Mouse (Mus musculus) myocyte (in vitro differentiated cells): Measurements from ENCODE around the gene Clpsl2.

Experiments used
- POLR2A ChIP-seq: IDR thresholded peaks from one replicate; pipeline ENCODE4 v1.6.1; 2011; ENCODE audit warnings: low read depth, mild to moderate bottlenecking, control low read depth, moderate library complexity; ENCODE audit not compliant: insufficient read length
- TCF12 ChIP-seq: IDR thresholded peaks from one replicate; pipeline ENCODE4 v1.6.1; 2011; ENCODE audit warnings: mild to moderate bottlenecking, control low read depth; ENCODE audit not compliant: poor library complexity, insufficient read depth, severe bottlenecking
- USF1 ChIP-seq: IDR thresholded peaks from one replicate; pipeline ENCODE4 v1.6.1; 2011; ENCODE audit warnings: low read depth, mild to moderate bottlenecking, control low read depth, moderate library complexity

DNA sequence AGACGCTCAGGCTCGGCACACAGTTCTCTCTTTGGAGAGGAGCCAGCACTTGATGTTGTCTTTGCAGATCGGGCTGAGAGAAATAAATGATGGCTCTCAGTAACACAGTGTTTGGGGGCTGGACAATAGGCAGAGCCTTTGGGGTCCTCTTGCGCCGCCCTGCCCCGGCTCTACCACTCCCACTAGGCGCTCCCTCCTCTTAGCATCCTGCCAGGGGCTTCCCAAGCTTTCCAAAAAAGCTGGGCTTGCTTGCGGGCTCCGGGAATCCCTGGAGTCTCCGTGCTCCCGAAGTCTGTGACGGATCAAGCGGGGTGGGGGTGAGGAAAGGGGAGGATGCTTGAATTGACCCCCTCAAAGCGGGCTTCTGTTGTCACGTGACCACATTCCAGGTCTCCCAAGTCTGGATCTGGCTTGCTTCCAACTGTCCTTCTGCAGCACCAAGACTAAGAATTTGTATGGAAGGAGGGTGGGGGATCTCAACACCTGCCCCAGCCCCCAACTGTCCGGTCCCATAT, 31.7 kb upstream of the Clpsl2 start, which contains the start of gene Fkbp5:
- TF ChIP-seq POLR2A = no peak
- no peak for TF ChIP-seq TCF12
- TF ChIP-seq USF1 = peak; percentile 60
